Mouse (Mus musculus) megakaryocyte, adult 5-6 weeks (primary cell): Measurements from ENCODE around the gene Gnb1l. TPM values are rescaled to one million over a fixed set of nuclear protein-coding genes. Genes with fewer than 3 reads are reported as not detected.

Experiments
- total RNA-seq, 2 experiments: library from RNA; stranded (forward) in 1 of 2; stranded (reverse) in 1 of 2; fragments of 153-499, 151-499 nt in 1 of 2; fragments of 221-1000, 200-1000 nt in 1 of 2; gene quantifications; 2 replicates each; pipeline versions ENCODE4 v1.2.3 to v1.2.4; 2015 to 2017

Gnb1l gene
- total RNA-seq, 2 experiments from 2014 or later = 3.5 to 4.6 TPM

Other genes with a start within 250 kb of the Gnb1l start
- 222 and 262 TPM in 2 replicates for gene Ranbp1, start 250.0 kb upstream of the Gnb1l start, total RNA-seq (2015)
- 251 and 278 TPM in 2 replicates for gene Ranbp1, start 250.0 kb upstream of the Gnb1l start, total RNA-seq (2017)
- not detected in 2 replicates for gene Gm49776, start 240.4 kb upstream of the Gnb1l start, total RNA-seq (2015)
- gene Gm49776, start 240.4 kb upstream of the Gnb1l start, total RNA-seq (2017) = not detected in 2 replicates
- gene Dgcr8, start 209.5 kb upstream of the Gnb1l start, total RNA-seq (2015) = 23.3 and 32.1 TPM in 2 replicates
- gene Dgcr8, start 209.5 kb upstream of the Gnb1l start, total RNA-seq (2017) = 33.2 and 40.2 TPM in 2 replicates
- 27.2 and 27.4 TPM in 2 replicates for gene Tango2, start 150.6 kb upstream of the Gnb1l start, total RNA-seq (2015)
- 5.7 and 11.8 TPM in 2 replicates for gene Tango2, start 150.6 kb upstream of the Gnb1l start, total RNA-seq (2017)
- gene Arvcf, start 150.5 kb upstream of the Gnb1l start, total RNA-seq (2015) = 0.38 and 0.68 TPM in 2 replicates
- gene Arvcf, start 150.5 kb upstream of the Gnb1l start, total RNA-seq (2017) = 1.5 and 3.0 TPM in 2 replicates
- 10.3 and 11.8 TPM in 2 replicates for gene Txnrd2, start 72.3 kb upstream of the Gnb1l start, total RNA-seq (2015)
- 7.0 and 9.3 TPM in 2 replicates for gene Txnrd2, start 72.3 kb upstream of the Gnb1l start, total RNA-seq (2017)
- gene Comt, start 71.9 kb upstream of the Gnb1l start, total RNA-seq (2015) = 37.8 and 40.8 TPM in 2 replicates
- gene Comt, start 71.9 kb upstream of the Gnb1l start, total RNA-seq (2017) = 40.1 and 43.8 TPM in 2 replicates
- 2.4 and 2.5 TPM in 2 replicates for gene Rtl10, start 188 bp downstream of the Gnb1l start, total RNA-seq (2015)
- gene Rtl10, start 188 bp downstream of the Gnb1l start, total RNA-seq (2017) = 0.29 and 3.5 TPM in 2 replicates
- gene Tbx1, start 92.0 kb downstream of the Gnb1l start, total RNA-seq (2015) = not detected in 2 replicates
- not detected in 2 replicates for gene Tbx1, start 92.0 kb downstream of the Gnb1l start, total RNA-seq (2017)
- gene Gp1bb, start 123.7 kb downstream of the Gnb1l start, total RNA-seq (2015) = 0.38 and 0.55 TPM in 2 replicates
- gene Gp1bb, start 123.7 kb downstream of the Gnb1l start, total RNA-seq (2017) = 0.70 TPM in 1 of 2 replicates, not detected in the other
- 1.7 and 2.9 TPM in 2 replicates for gene Gm49601, start 127.7 kb downstream of the Gnb1l start, total RNA-seq (2015)
- 0.61 and 3.2 TPM in 2 replicates for gene Gm49601, start 127.7 kb downstream of the Gnb1l start, total RNA-seq (2017)
- gene Sept5, start 131.2 kb downstream of the Gnb1l start, total RNA-seq (2015) = 19.5 and 23.5 TPM in 2 replicates
- gene Sept5, start 131.2 kb downstream of the Gnb1l start, total RNA-seq (2017) = 11.6 and 17.0 TPM in 2 replicates